Mouse (Mus musculus) hindbrain, embryonic 16.5 days (tissue): Measurements from ENCODE around the gene Rab31. TPM values are rescaled to one million over a fixed set of nuclear protein-coding genes. Genes with fewer than 3 reads are reported as not detected.

ENCODE experiments used
- ATAC-seq: fragments of 200-750 bp; cut with Nextera tagmentation; 2 replicates; pipeline ENCODE4 v1.8.0; 2017; ENCODE audit warnings: moderate TSS enrichment, moderate library complexity
- H3K27ac ChIP-seq: fragments of 300-500 bp; sonication (generic); 2 replicates; pipeline ENCODE4 v1.5.1; 2014; ENCODE audit warnings: low read depth, mild to moderate bottlenecking, control low read depth, low read length, moderate library complexity
- H3K27me3 ChIP-seq: fragments of 300-500 bp; sonication (generic); replicated peaks from 2 replicates; pipeline ENCODE4 v1.6.1; 2014; ENCODE audit warnings: low read length; ENCODE audit not compliant: control insufficient read depth, insufficient read depth
- H3K36me3 ChIP-seq: fragments of 300-500 bp; sonication (generic); 2 replicates; pipeline ENCODE4 v1.6.1; 2014; ENCODE audit warnings: mild to moderate bottlenecking, low read length, moderate library complexity, mixed read lengths; ENCODE audit not compliant: control insufficient read depth, insufficient read depth
- H3K4me1 ChIP-seq: fragments of 300-500 bp; sonication (generic); 2 replicates; pipeline ENCODE4 v1.6.1; 2014; ENCODE audit warnings: low read depth, low read length; ENCODE audit not compliant: control insufficient read depth, insufficient read depth
- H3K4me2 ChIP-seq: fragments of 300-500 bp; sonication (generic); 2 replicates; pipeline ENCODE4 v1.6.1; 2014; ENCODE audit warnings: mild to moderate bottlenecking, low read length, control low read depth, moderate library complexity
- H3K4me3 ChIP-seq: fragments of 300-500 bp; sonication (generic); 2 replicates; pipeline ENCODE4 v1.5.1; 2014; ENCODE audit warnings: mild to moderate bottlenecking, low read length, control low read depth, moderate library complexity
- H3K9ac ChIP-seq: fragments of 300-500 bp; sonication (generic); 2 replicates; pipeline ENCODE4 v1.6.1; 2014; ENCODE audit warnings: low read depth, mild to moderate bottlenecking, control low read depth, low read length, moderate library complexity
- H3K9me3 ChIP-seq: fragments of 300-500 bp; sonication (generic); 2 replicates; pipeline ENCODE4 v1.6.1; 2014; ENCODE audit warnings: mild to moderate bottlenecking, low read length, moderate library complexity; ENCODE audit not compliant: control insufficient read depth
- WGBS: fragments of 180-500 bp; shearing (Covaris S2); extraction: QIAGEN DNeasy Blood & Tissue Kit; methylation state at CpG from one replicate; pipeline ENCODE4 v1.1.7; 2014; 5-methylcytosine and 5-hydroxymethylcytosine counted together
- polyA plus RNA-seq: library from polyadenylated mRNA; unstranded; fragments of >200 nt; fragmentation: Nextera tagmentation; extraction: Ambion mirVana; gene quantifications from 2 replicates; pipeline ENCODE4 v1.2.1, GENCODE M21; 2015

Rab31 gene
- polyA plus RNA-seq, 1 experiment from 2014 or later, result 70.0 TPM

DNA sequence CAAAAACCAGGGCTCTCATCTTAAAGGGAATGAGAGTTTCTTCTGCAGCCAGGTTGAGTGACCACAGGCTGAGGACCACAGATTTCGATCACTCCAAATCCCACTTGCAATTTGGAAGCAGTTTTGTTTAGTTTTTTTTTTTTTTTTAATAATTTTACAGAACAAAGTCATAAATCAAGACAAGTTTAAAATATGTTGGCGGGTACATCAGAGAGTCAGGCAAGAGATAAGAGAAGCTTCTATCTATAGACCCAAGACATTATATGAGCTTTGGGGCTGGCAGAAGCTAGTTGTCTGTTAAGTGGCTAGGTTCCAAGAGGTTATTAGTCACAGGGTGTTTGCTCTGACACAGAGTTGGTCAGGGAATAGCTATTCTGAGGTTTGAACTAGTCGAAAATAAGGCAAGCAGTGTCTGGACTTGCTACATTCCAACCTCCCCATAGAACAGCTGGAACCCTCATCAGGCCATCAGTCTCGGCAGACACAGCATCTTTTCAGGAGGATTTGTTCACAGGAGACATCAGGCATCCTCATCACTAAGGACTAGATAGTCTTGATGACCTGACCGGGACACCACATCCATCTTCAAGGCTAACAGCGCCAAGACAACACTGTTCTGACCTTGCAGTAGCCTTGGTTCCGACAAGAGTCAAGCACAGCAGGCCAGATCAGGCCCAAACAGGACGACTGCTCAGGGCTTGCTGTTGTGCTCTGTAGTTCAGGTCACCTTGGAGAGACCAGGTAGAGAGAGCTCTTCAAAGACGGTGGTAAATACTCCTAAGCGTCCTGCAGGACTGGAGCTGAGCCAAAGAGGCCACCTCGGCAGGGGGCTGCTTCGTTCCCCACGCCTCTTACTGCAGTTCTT, 68.8 kb downstream of the Rab31 start:
- Histone ChIP-seq H3K27ac (no peak overlapping the region), H3K4me1 (peaks cover 18% of the 10 kb centered on the region), H3K4me2 (no peak overlapping the region), H3K9ac (no peak overlapping the region), H3K9me3 (no peaks in the 10 kb centered on the region), H3K27me3 (no peaks in the 10 kb centered on the region), H3K4me3 (no peak overlapping the region), H3K36me3 (no peaks in the 10 kb centered on the region)
- no peak for ATAC-seq
- 73% methylated on average over 13 of the region's 13 CpGs for WGBS

DNA sequence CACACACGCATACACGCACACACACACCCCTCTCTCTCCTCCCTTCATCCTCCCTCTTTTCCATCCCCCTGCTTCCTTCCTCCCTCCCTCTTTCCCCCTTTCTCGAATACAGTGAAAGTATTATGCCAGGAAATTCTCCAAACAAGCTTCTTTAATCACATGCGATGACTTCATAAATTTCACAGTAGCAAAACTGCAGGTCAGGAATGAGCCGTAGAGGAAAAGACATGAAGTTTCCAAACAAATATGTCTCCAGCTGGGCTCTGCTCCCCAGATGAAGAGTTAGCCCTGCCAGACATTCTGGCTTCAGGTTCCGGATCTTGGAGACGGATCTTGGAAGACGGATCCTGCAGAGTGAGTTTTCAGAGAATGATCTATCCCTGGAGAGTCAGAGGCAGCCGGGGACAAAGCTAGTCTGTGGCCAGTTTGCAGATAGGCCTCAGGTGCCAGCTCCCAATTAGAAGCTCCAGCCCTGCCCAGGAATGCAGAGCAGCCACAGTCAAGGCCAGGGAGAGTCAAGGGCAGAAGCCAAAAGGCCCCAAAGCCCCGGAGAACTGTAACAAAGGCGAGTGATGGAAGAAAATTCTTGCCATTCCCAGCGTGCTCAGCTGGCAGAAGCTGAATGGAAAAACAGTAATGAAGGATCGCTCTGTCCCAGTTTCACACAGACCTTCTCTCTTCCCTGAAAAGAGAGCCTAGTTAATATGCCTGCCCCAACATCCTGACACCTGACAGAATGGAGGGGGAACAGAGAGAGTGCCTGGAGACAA, 70.6 kb downstream of the Rab31 start:
- Histone ChIP-seq H3K36me3 (no peaks in the 10 kb centered on the region), H3K27me3 (no peaks in the 10 kb centered on the region), H3K4me3 (no peak overlapping the region), H3K9me3 (no peaks in the 10 kb centered on the region), H3K27ac (peak overlapping the region; percentile 70), H3K9ac (no peak overlapping the region), H3K4me2 (no peak overlapping the region), H3K4me1 (peaks cover 18% of the 10 kb centered on the region)
- 28% methylated on average over 13 of the region's 13 CpGs for WGBS
- peak; percentile 90 for ATAC-seq

DNA sequence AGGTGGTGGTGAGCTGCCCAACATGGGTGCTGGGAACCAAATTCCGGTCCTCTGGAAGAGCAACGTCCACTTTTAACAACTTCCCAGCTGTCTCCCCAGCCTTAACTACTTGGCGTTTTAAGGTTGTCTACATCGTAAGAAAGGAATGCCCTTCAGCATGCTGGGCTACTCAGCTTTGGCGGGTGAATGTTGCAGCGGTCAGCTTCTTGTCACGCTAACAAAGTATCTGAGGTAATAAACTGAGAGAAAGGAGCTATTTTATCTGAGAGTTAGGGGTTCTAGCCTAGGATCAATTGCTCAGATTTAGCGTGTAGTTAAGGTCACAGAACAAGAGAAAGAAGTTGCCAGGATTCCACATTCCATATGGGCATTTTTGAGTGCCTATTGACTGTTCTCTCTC, 71.2 kb downstream of the Rab31 start:
- ATAC-seq, result no peak
- Histone ChIP-seq H3K4me2 (no peak overlapping the region), H3K4me1 (peaks cover 18% of the 10 kb centered on the region), H3K9me3 (no peaks in the 10 kb centered on the region), H3K4me3 (no peak overlapping the region), H3K27ac (peak overlapping the region; percentile 70), H3K36me3 (no peaks in the 10 kb centered on the region), H3K9ac (no peak overlapping the region), H3K27me3 (no peaks in the 10 kb centered on the region)
- 70% methylated on average over 8 of the region's 8 CpGs for WGBS

GRCm38 (mm10) chr17:65700060-65700459, 72.5 kb downstream of the Rab31 start:
- Histone ChIP-seq H3K4me3 (no peak overlapping the region), H3K27me3 (no peaks in the 10 kb centered on the region), H3K9ac (no peak overlapping the region), H3K9me3 (no peaks in the 10 kb centered on the region), H3K36me3 (no peaks in the 10 kb centered on the region), H3K4me2 (no peak overlapping the region), H3K27ac (no peak overlapping the region; the same call in 1 of the 2 replicates), H3K4me1 (peaks cover 18% of the 10 kb centered on the region)
- no peak for ATAC-seq
- 18% methylated on average over 4 of the region's 4 CpGs for WGBS

GRCm38 (mm10) chr17:65697791-65698463, 74.6 kb downstream of the Rab31 start:
- H3K27ac ChIP-seq, result no peak overlapping the region
- ATAC-seq, result no peak
- 70% methylated on average over 12 of the region's 12 CpGs for WGBS

GRCm38 (mm10) chr17:65696939-65697338, 75.6 kb downstream of the Rab31 start:
- Histone ChIP-seq H3K4me1 (peaks cover 10% of the 10 kb centered on the region), H3K36me3 (no peaks in the 10 kb centered on the region), H3K4me2 (no peak overlapping the region), H3K9me3 (no peaks in the 10 kb centered on the region), H3K4me3 (no peak overlapping the region), H3K9ac (no peak overlapping the region), H3K27me3 (no peaks in the 10 kb centered on the region), H3K27ac (no peak overlapping the region)
- 99% methylated on average over 13 of the region's 13 CpGs for WGBS
- no peak for ATAC-seq

More at GRCm38 (mm10) chr17:65697791-65698463, 74.6 kb downstream of the Rab31 start:
- Histone ChIP-seq H3K4me2 (no peak overlapping the region), H3K36me3 (no peaks in the 10 kb centered on the region), H3K9ac (no peak overlapping the region), H3K4me1 (peaks cover 15% of the 10 kb centered on the region), H3K4me3 (no peak overlapping the region), H3K27me3 (no peaks in the 10 kb centered on the region), H3K9me3 (no peaks in the 10 kb centered on the region)

GRCm38 (mm10) chr17:65692276-65692675, 80.3 kb downstream of the Rab31 start:
- H3K9ac ChIP-seq, result no peak overlapping the region
- WGBS, result 82% methylated on average over 4 of the region's 4 CpGs
- H3K27ac ChIP-seq, result no peak overlapping the region
- H3K9me3 ChIP-seq, result peaks cover 4% of the 10 kb centered on the region
- H3K4me3 ChIP-seq, result no peak overlapping the region
- peaks cover 5% of the 10 kb centered on the region; the same call in 1 of the 2 replicates for H3K36me3 ChIP-seq
- H3K4me1 ChIP-seq, result no peaks in the 10 kb centered on the region
- no peak overlapping the region for H3K4me2 ChIP-seq
- no peaks in the 10 kb centered on the region for H3K27me3 ChIP-seq
- ATAC-seq, result no peak

GRCm38 (mm10) chr17:65683731-65684130, 88.8 kb downstream of the Rab31 start:
- Histone ChIP-seq H3K27me3 (no peaks in the 10 kb centered on the region), H3K4me2 (no peak overlapping the region), H3K4me3 (no peak overlapping the region), H3K27ac (peak overlapping the region; percentile 29; the same call in 1 of the 2 replicates), H3K9ac (no peak overlapping the region), H3K9me3 (no peaks in the 10 kb centered on the region), H3K4me1 (no peaks in the 10 kb centered on the region), H3K36me3 (no peaks in the 10 kb centered on the region)
- ATAC-seq, result peak; percentile 80
- WGBS, result 69% methylated on average over 2 of the region's 2 CpGs

DNA sequence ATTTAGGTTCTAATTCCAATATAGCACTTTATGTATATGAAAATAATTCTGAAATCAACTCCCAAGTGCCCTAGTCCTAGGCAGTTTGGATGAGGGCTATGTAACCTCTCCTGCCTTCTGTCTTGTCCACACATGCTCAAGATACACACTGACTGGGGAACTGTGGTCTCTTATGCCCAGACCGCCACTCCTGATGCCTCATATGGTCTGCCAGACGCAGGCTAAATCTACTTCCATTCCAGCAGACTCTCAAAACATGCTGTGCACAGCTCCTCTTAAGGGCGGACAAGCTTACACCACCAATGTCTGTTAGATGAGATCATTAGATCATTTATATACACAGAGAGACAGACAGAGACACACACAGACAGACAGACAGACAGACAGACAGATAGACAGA, 89.2 kb downstream of the Rab31 start:
- H3K36me3 ChIP-seq, result no peaks in the 10 kb centered on the region
- no peaks in the 10 kb centered on the region for H3K9me3 ChIP-seq
- no peak overlapping the region for H3K4me3 ChIP-seq
- H3K9ac ChIP-seq, result no peak overlapping the region
- 77% methylated on average over 3 of the region's 3 CpGs for WGBS
- H3K4me1 ChIP-seq, result no peaks in the 10 kb centered on the region
- ATAC-seq, result no peak
- H3K27ac ChIP-seq, result peak overlapping the region; percentile 29; the same call in 1 of the 2 replicates
- no peaks in the 10 kb centered on the region for H3K27me3 ChIP-seq
- H3K4me2 ChIP-seq, result no peak overlapping the region
